Mouse (Mus musculus): ENCODE measurements around the gene Pkd1l3. TPM values are rescaled to one million over a fixed set of nuclear protein-coding genes. Genes with fewer than 3 reads are reported as not detected.

Gene Pkd1l3
- total RNA-seq, 4 experiments from 2014 or later = 0.48 to 1.6 (median 1.3) TPM

- DNase-seq (ENCODE audit: low spot score in 2 of 2) = peak in 1 of 2 experiments; percentile 52
Observed at GRCm38 (mm10) chr8:109628638-109629037, 14.3 kb downstream of the Pkd1l3 start.

GRCm38 (mm10) chr8:109632498-109632897 is 18.2 kb downstream of the Pkd1l3 start:
- DNase-seq (ENCODE audit: low spot score in 2 of 2) = no peak

- DNase-seq (ENCODE audit: low spot score in 2 of 2) = no peak
Observed at GRCm38 (mm10) chr8:109635146-109635545, 20.8 kb downstream of the Pkd1l3 start.

GRCm38 (mm10) chr8:109638851-109639250 is 24.5 kb downstream of the Pkd1l3 start:
- no peak for DNase-seq (ENCODE audit: low spot score in 2 of 2)

GRCm38 (mm10) chr8:109640410-109640809 is 26.1 kb downstream of the Pkd1l3 start:
- DNase-seq (ENCODE audit: low spot score in 2 of 2) = no peak

- DNase-seq (ENCODE audit: low spot score in 2 of 2) = no peak
Observed at GRCm38 (mm10) chr8:109641236-109641635, 26.9 kb downstream of the Pkd1l3 start.

- no peak for DNase-seq (ENCODE audit: low spot score in 2 of 2)
Observed at GRCm38 (mm10) chr8:109647331-109647730, 33.0 kb downstream of the Pkd1l3 start.

- no peak for DNase-seq (ENCODE audit: low spot score in 2 of 2)
Observed at GRCm38 (mm10) chr8:109648469-109648868, 34.2 kb downstream of the Pkd1l3 start.

- no peak for DNase-seq (ENCODE audit: low spot score in 2 of 2)
Observed at GRCm38 (mm10) chr8:109650801-109651200, 36.5 kb downstream of the Pkd1l3 start.

GRCm38 (mm10) chr8:109656860-109657259 is 42.5 kb downstream of the Pkd1l3 start:
- DNase-seq (ENCODE audit: low spot score in 2 of 2) = no peak

- DNase-seq (ENCODE audit: low spot score in 2 of 2) = no peak
Observed at GRCm38 (mm10) chr8:109662328-109662727, 48.0 kb downstream of the Pkd1l3 start.

- DNase-seq (ENCODE audit: low spot score in 2 of 2) = no peak
Observed at GRCm38 (mm10) chr8:109666616-109667015, 52.3 kb downstream of the Pkd1l3 start.

- DNase-seq (ENCODE audit: low spot score in 2 of 2) = no peak
Observed at GRCm38 (mm10) chr8:109672656-109673055, 58.3 kb downstream of the Pkd1l3 start.

- DNase-seq (ENCODE audit: low spot score in 2 of 2) = no peak
Observed at GRCm38 (mm10) chr8:109673596-109673995, 59.3 kb downstream of the Pkd1l3 start.

GRCm38 (mm10) chr8:109675896-109676643 is 61.8 kb downstream of the Pkd1l3 start:
- peak in 1 of 2 experiments; percentile 59 for DNase-seq (ENCODE audit: low spot score in 2 of 2)

- no peak for DNase-seq (ENCODE audit: low spot score in 2 of 2)
Observed at GRCm38 (mm10) chr8:109681535-109681934, 67.2 kb downstream of the Pkd1l3 start.

GRCm38 (mm10) chr8:109682120-109682519 is 67.8 kb downstream of the Pkd1l3 start:
- no peak for DNase-seq (ENCODE audit: low spot score in 2 of 2)

- DNase-seq (ENCODE audit: low spot score in 2 of 2) = no peak
Observed at GRCm38 (mm10) chr8:109687248-109687647, 72.9 kb downstream of the Pkd1l3 start.

GRCm38 (mm10) chr8:109691769-109692168 is 77.5 kb downstream of the Pkd1l3 start:
- no peak for DNase-seq (ENCODE audit: low spot score in 2 of 2)

GRCm38 (mm10) chr8:109692443-109693145 is 78.3 kb downstream of the Pkd1l3 start:
- no peak for DNase-seq (ENCODE audit: low spot score in 2 of 2)

- DNase-seq (ENCODE audit: low spot score in 2 of 2) = peak; percentile 94 to 96
Observed at GRCm38 (mm10) chr8:109693146-109693900, 79.0 kb downstream of the Pkd1l3 start, which contains the start of gene Ist1. Ist1 (minus strand) TSS chr8:109693260.

- DNase-seq (ENCODE audit: low spot score in 2 of 2) = no peak
Observed at GRCm38 (mm10) chr8:109694154-109694553, 79.8 kb downstream of the Pkd1l3 start.
